Mouse (Mus musculus) embryonic fibroblast, embryonic 13.5 days (primary cell): ENCODE measurements around the gene Olfr126. TPM values are rescaled to one million over a fixed set of nuclear protein-coding genes. Genes with fewer than 3 reads are reported as not detected.

ENCODE experiments used
- H3K27ac ChIP-seq: 2 replicates; pipeline ENCODE4 v1.5.1; 2012; ENCODE audit warnings: low read length, control low read depth, inconsistent platforms; ENCODE audit not compliant: insufficient read depth
- H3K4me1 ChIP-seq: 2 replicates; pipeline ENCODE4 v1.6.1; 2011; ENCODE audit warnings: low read length; ENCODE audit not compliant: control insufficient read depth, insufficient read depth
- H3K4me3 ChIP-seq: 2 replicates; pipeline ENCODE4 v1.5.1; 2011; ENCODE audit warnings: mild to moderate bottlenecking, control low read depth, low read length; ENCODE audit not compliant: insufficient read depth
- CTCF ChIP-seq: IDR thresholded peaks from 2 replicates; pipeline ENCODE4 v1.5.1; 2011; ENCODE audit warnings: mild to moderate bottlenecking, control low read depth, low read length, moderate library complexity, borderline replicate concordance; ENCODE audit not compliant: insufficient read depth
- POLR2A ChIP-seq: IDR thresholded peaks from 2 replicates; pipeline ENCODE4 v1.6.1; 2011; ENCODE audit warnings: low read depth, mild to moderate bottlenecking, control low read depth, low read length, moderate library complexity
- polyA plus RNA-seq: library from polyadenylated mRNA; stranded (reverse); fragments of >200 nt; gene quantifications from 2 replicates; pipeline ENCODE4 v1.2.4, GENCODE M21; 2011; ENCODE audit warnings: low read depth; ENCODE audit not compliant: missing spikeins, insufficient read length

Olfr126 gene
- polyA plus RNA-seq: not detected in 2 replicates

GRCm38 (mm10) chr17:37847183-37847582 is at the start of gene Olfr126:
Gene Olfr126, plus strand, starts transcription at chr17:37847483.
- TF ChIP-seq POLR2A (no peak), CTCF (no peak)
- no peak within 1 kb of the TSS for H3K4me3 ChIP-seq
- no peaks in the 10 kb centered on the region for H3K4me1 ChIP-seq
- no peak within 1 kb of the TSS for H3K27ac ChIP-seq

GRCm38 (mm10) chr17:37799588-37799987 is 47.7 kb upstream of the Olfr126 start, which contains the start of gene Olfr124:
Gene Olfr124, plus strand, starts transcription at chr17:37799888.
- Histone ChIP-seq H3K27ac (no peak within 1 kb of the TSS), H3K4me1 (no peaks in the 10 kb centered on the region), H3K4me3 (no peak within 1 kb of the TSS)
- TF ChIP-seq CTCF (no peak), POLR2A (no peak)

GRCm38 (mm10) chr17:37832649-37833048 is 14.6 kb upstream of the Olfr126 start, which contains the start of gene Olfr125:
Gene Olfr125, plus strand, starts transcription at chr17:37832949.
- TF ChIP-seq CTCF (no peak), POLR2A (no peak)
- Histone ChIP-seq H3K4me1 (no peaks in the 10 kb centered on the region), H3K4me3 (no peak within 1 kb of the TSS), H3K27ac (no peak within 1 kb of the TSS)

GRCm38 (mm10) chr17:37863901-37864300 is 16.6 kb downstream of the Olfr126 start:
- no peak overlapping the region for H3K4me3 ChIP-seq
- TF ChIP-seq CTCF: no peak
- no peak for TF ChIP-seq POLR2A
- no peak overlapping the region for H3K27ac ChIP-seq
- no peaks in the 10 kb centered on the region for H3K4me1 ChIP-seq

- no peak for TF ChIP-seq CTCF
- no peak for TF ChIP-seq POLR2A
- Histone ChIP-seq H3K4me3 (no peak overlapping the region), H3K27ac (no peak overlapping the region), H3K4me1 (no peaks in the 10 kb centered on the region)
Observed at GRCm38 (mm10) chr17:37869676-37870205, 22.5 kb downstream of the Olfr126 start.

GRCm38 (mm10) chr17:37873830-37874229 is 26.5 kb downstream of the Olfr126 start:
- H3K4me1 ChIP-seq: no peaks in the 10 kb centered on the region
- no peak overlapping the region for H3K27ac ChIP-seq
- H3K4me3 ChIP-seq: no peak overlapping the region
- TF ChIP-seq POLR2A (no peak), CTCF (no peak)

GRCm38 (mm10) chr17:37900137-37900536 is 52.9 kb downstream of the Olfr126 start, which contains the start of gene Olfr127:
Gene Olfr127, plus strand, starts transcription at chr17:37900437.
- H3K4me3 ChIP-seq: no peak within 1 kb of the TSS
- no peaks in the 10 kb centered on the region for H3K4me1 ChIP-seq
- TF ChIP-seq CTCF: no peak
- no peak within 1 kb of the TSS for H3K27ac ChIP-seq

Other genes with a start within 250 kb of the Olfr126 start
- not detected in 2 replicates for gene Olfr115, start 220.4 kb upstream of the Olfr126 start, polyA plus RNA-seq
- not detected in 2 replicates for gene Olfr116, start 220.3 kb upstream of the Olfr126 start, polyA plus RNA-seq
- not detected in 2 replicates for gene Olfr117, start 183.7 kb upstream of the Olfr126 start, polyA plus RNA-seq
- gene Olfr118, start 180.5 kb upstream of the Olfr126 start, polyA plus RNA-seq: not detected in 2 replicates
- not detected in 2 replicates for gene Olfr119, start 150.9 kb upstream of the Olfr126 start, polyA plus RNA-seq
- not detected in 2 replicates for gene Olfr120, start 125.7 kb upstream of the Olfr126 start, polyA plus RNA-seq
- not detected in 2 replicates for gene Olfr121, start 98.6 kb upstream of the Olfr126 start, polyA plus RNA-seq
- not detected in 2 replicates for gene Olfr122, start 78.9 kb upstream of the Olfr126 start, polyA plus RNA-seq
- not detected in 2 replicates for gene Olfr123, start 54.0 kb upstream of the Olfr126 start, polyA plus RNA-seq
- not detected in 2 replicates for gene Olfr124, start 47.6 kb upstream of the Olfr126 start, polyA plus RNA-seq
- not detected in 2 replicates for gene Olfr125, start 14.5 kb upstream of the Olfr126 start, polyA plus RNA-seq
- gene Olfr127, start 53.0 kb downstream of the Olfr126 start, polyA plus RNA-seq: not detected in 2 replicates
- not detected in 2 replicates for gene Olfr128, start 73.1 kb downstream of the Olfr126 start, polyA plus RNA-seq
- gene Olfr761, start 105.6 kb downstream of the Olfr126 start, polyA plus RNA-seq: not detected in 2 replicates
- 0.16 TPM in 1 of 2 replicates, not detected in the other for gene Olfr129, start 212.6 kb downstream of the Olfr126 start, polyA plus RNA-seq
- gene Olfr130, start 216.4 kb downstream of the Olfr126 start, polyA plus RNA-seq: not detected in 2 replicates
- not detected in 2 replicates for gene Olfr131, start 241.2 kb downstream of the Olfr126 start, polyA plus RNA-seq